Mouse (Mus musculus) heart, postnatal 0 days (tissue): ENCODE results near the gene Cldn22.

Experiments
- CTCF ChIP-seq: IDR thresholded peaks from 2 replicates; pipeline ENCODE4 v1.5.1; 2016; ENCODE audit warnings: antibody characterized with exemption, control low read depth, low read depth
- EP300 ChIP-seq: IDR thresholded peaks from 2 replicates; pipeline ENCODE4 v1.6.1; 2016; ENCODE audit warnings: antibody characterized with exemption, low read depth

DNA sequence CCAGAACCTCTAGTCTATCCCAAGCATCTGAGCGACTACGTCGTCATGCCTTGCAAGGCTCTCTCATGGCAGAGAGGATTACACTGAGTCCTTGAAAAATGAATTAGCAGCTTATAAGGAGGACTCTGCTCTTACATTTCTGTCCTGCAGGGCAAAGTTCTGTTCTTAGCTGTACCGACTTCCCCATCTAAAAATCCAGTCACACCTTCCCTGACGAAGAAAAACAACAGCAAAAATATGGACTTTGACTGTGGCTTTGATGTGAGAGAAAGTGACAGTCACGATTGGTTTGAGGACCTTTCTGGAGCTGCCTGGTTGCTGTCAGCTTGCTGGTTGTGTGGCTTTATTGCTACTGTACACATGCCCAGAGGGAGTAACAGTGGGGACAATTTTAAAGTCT, 44.7 kb upstream of the Cldn22 start:
- TF ChIP-seq CTCF (no peak), EP300 (no peak)
